Mouse (Mus musculus) CH12F3 (cell line): ENCODE measurements around the gene Sh3pxd2a.

Experiments used
- in situ Hi-C: fragments of 300-500 bp; cut with MboI; formaldehyde crosslinking; loops from 2 replicates; pipeline ENCODE4 v1.14.3; 2020; ENCODE audit warnings: low sequenced_read_pairs

Gene Sh3pxd2a

DNA sequence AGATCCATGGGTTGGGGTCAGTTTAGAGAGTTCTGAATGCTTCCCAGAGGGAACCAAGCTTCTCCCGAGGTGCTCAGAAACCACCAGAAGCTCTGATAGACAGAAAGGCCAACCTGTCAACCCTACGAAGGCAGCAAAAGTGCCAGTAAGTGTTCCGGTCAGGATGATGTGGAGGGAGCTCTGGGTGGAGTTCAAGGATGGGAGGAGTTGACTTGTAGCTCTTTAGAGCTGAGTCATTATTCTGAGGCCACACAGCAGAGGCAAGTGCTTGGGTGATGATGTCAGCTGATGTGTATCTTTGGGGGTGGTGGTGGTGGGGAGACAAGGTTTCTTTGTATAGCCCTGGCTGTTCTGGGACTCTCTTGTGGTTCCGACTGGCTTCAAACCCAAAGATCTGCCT is 244.6 kb downstream of the Sh3pxd2a start:
- in situ Hi-C loops, result no loop called here

DNA sequence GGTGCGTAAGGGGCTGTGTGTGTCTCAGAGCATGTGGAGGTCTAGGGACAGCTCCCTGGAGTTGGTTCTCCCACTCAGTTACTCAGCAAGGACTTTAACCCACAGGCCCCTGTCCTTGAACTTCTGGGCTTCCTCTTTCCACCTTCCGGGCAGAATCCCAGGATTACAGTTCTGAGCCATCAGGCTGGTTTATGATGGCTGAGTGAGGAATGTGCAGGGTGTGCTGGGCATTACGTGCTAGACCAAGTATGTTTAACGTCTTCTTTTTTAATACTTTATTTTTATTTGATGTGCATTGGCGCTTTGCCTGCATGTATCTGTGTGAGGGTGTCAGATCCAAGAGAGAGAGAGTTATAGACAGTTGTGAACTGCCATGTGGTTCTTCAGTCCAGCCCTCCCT is 247.4 kb downstream of the Sh3pxd2a start:
- in situ Hi-C loops, result no loop called here

DNA sequence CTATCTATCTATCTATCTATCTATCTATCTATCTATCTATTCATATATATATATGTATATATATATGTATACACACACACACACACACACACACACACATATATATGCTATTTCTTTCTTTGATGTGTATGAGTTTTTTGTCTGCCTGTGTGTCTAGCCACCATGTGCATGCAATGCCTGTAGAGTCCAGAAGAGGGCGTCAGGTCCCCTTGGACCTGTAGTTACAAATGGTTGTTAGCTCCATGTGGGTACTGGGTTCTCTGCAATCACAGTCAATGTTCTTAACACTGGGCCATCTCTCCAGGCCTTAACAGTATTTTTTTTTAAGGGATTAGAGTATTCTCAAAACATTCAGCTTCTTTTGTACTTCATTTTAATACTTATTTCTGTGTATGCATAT is 250.7 kb downstream of the Sh3pxd2a start:
- in situ Hi-C loops, result no loop called here

DNA sequence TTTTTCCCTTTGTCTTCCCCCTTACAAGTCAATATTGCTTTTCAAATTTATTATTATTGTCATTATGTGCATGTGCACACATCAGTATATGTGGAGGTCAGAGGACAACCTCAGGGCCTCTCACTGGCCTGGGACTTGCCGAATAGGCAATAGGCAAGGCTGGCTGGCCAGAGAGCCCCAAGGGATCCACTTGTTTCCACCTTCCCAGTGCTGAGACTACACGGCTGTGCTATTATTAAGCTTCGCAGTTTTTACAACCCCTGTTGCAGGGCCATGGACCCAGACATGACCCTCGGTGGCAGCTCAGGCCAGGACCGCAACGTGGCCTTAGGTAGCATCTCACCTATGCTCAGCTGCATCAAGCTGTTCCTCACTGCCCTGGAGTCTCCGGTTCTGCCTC is 251.8 kb downstream of the Sh3pxd2a start:
- in situ Hi-C loops, result no loop called here

DNA sequence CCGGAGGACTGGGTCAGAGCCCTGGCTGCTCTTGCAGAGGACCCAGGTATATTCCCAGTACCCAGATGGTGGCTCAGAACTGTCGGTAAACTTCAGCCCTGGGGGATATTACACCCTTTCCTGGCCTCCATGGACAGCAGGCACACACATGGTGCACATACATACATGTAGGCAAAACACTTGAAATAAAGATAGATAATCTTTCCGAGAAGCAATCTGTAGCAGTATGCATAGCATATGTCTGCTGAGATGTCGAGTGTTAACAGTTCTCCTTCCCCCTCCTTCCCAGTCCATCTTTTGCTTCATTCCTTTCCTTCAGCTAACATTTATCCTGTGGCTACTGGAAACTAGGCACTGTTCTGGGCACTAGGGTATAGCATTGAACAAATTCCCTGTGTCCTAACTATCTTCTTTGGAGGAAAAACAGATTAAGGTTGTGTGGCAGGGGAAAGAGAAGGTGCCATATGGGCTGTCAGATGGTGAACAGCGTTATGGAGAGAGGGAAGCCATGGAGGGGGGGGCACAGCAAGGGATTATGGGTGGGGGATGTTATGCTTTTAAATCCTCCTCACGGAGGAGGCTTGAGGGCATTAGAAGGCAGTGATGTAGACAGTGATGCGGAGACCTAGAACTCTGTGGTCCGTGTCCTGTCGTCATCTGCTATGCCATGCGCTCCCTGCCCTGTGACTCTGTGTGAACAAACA is 252.4 kb downstream of the Sh3pxd2a start:
- in situ Hi-C loops, result no loop called here

DNA sequence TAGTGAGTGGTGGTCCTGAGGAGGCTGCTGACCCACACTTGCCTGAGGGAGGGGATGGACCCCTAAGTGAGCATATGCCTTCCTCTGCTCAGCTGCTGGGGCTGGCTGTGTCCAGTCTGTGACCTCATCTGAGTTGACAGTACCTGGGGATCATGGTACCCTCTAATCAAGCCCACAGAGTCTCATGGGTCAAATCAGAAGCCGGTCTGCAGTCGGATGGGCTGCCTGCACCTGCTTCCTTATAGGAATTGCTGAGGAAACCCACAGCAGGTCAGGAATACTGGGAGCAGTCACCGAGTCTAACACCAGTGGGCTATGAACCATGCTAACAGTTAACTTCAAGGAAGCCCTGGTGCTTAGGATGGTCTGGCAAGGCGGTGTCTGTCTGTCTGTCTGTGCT is 253.8 kb downstream of the Sh3pxd2a start:
- in situ Hi-C loops, result no loop called here
